Mouse (Mus musculus): ENCODE measurements at regions not wholly inside any gene's neighbourhood (a gene's known extent, or its start where the extent isn't known, plus 50 kb on each side); places are given as distances from the start of the nearest gene placed in this dataset.

DNA sequence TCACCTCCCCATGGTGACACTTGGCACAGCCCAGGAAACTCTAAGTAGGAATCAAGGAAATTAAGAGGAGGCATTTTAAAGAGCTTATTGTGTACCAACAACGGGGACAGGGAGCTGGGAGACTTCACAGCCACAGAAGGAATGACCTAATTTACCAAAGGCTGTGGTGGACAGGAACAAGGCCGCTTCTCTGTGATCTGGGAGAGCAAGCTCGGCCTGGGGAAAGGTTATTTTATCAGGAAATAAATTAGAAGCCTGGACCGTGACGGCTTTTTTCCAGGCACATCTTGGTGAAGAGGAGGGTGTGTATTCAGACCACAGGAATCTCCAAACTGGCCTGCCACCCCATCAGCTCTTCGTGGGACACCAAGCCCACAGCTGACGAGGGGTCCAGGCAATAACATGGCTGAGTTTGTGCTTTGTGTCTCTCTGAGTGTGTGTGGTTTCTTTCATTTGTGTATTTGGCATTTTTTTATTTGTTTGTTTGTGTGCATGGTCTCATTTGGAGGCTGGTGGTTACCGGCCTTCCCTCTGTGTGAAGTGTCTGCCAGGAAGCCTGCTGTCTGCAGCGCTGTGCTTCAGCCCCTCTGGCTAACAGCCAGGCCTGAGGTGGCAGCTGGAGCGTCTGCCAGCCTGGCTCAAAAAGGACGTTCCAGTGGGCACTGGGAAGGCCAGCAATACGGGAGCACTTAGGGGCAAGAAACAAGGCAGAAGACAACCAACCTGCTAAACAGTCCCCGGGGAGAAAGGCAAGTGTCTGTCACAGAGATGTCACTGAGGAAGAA lies 2174.6 kb upstream of the Gm7489 start:
- Histone ChIP-seq H3K4me2 (ENCODE audit: low read depth, low read length) (no peak overlapping the region), H3K4me1 (ENCODE audit: insufficient read depth) (no peaks in the 10 kb centered on the region), H3K9me3 (ENCODE audit: low read length) (no peaks in the 10 kb centered on the region), H3K4me3 (ENCODE audit: low read depth, low read length) (no peak overlapping the region), H3K9ac (replicated peaks) (no peak overlapping the region), H3K27ac (ENCODE audit: low read depth) (no peak overlapping the region), H3K36me3 (replicated peaks; ENCODE audit: insufficient read depth, low read length) (no peaks in the 10 kb centered on the region), H3K27me3 (ENCODE audit: insufficient read depth, low read length) (no peaks in the 10 kb centered on the region)
- no peak for DNase-seq
- ATAC-seq = no peak
- WGBS (ENCODE audit: insufficient replicate concordance) = 51% methylated on average over 13 of the region's 13 CpGs
- TF ChIP-seq CTCF (IDR thresholded peaks at IDR 0.05; ENCODE audit: low read depth) = no peak

DNA sequence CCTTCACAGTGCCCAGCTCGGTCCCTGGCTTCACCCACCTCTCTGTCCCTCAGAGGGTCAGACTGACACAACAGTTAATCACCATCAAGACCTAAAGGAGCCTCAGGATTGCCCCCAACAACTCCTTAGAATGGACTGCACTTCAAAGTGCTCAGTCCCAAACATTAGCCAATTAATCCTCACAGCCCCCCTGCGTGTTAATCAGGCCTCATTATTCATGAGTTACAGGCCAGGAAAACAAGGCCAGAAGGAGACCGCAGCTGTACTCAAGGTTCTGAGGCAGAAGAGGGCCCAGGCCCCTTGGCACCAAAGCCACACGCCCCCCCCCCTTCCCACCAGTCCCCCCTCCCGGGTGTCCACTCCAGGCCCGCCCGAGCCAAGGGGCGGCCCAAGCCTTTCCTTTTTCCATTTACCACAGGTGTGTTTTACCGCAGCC lies 2163.8 kb upstream of the Gm7489 start:
- H3K9me3 ChIP-seq (ENCODE audit: low read length) = no peaks in the 10 kb centered on the region
- no peaks in the 10 kb centered on the region for H3K36me3 ChIP-seq (replicated peaks; ENCODE audit: insufficient read depth, low read length)
- H3K27ac ChIP-seq (ENCODE audit: low read depth) = no peak overlapping the region
- no peak overlapping the region for H3K9ac ChIP-seq (replicated peaks)
- ATAC-seq (no peak), DNase-seq (no peak)
- TF ChIP-seq CTCF (IDR thresholded peaks at IDR 0.05; ENCODE audit: low read depth) (no peak), EP300 (IDR thresholded peaks at IDR 0.05; ENCODE audit: low read depth) (no peak)
- no peak overlapping the region for H3K4me2 ChIP-seq (ENCODE audit: low read depth, low read length)
- no peaks in the 10 kb centered on the region for H3K4me1 ChIP-seq (ENCODE audit: insufficient read depth)
- 60% methylated on average over 9 of the region's 9 CpGs for WGBS (ENCODE audit: insufficient replicate concordance)
- H3K4me3 ChIP-seq (ENCODE audit: low read depth, low read length) = no peak overlapping the region
- no peaks in the 10 kb centered on the region for H3K27me3 ChIP-seq (ENCODE audit: insufficient read depth, low read length)

GRCm38 (mm10) chr15:51721363-51721762 lies 2163.3 kb upstream of the Gm7489 start:
- WGBS (ENCODE audit: insufficient replicate concordance) = 86% methylated on average over 5 of the region's 5 CpGs
- TF ChIP-seq EP300 (IDR thresholded peaks at IDR 0.05; ENCODE audit: low read depth) (no peak), CTCF (IDR thresholded peaks at IDR 0.05; ENCODE audit: low read depth) (no peak)
- Histone ChIP-seq H3K9me3 (ENCODE audit: low read length) (no peaks in the 10 kb centered on the region), H3K4me3 (ENCODE audit: low read depth, low read length) (no peak overlapping the region), H3K36me3 (replicated peaks; ENCODE audit: insufficient read depth, low read length) (no peaks in the 10 kb centered on the region), H3K4me1 (ENCODE audit: insufficient read depth) (no peaks in the 10 kb centered on the region), H3K27ac (ENCODE audit: low read depth) (no peak overlapping the region), H3K9ac (replicated peaks) (no peak overlapping the region), H3K4me2 (ENCODE audit: low read depth, low read length) (no peak overlapping the region), H3K27me3 (ENCODE audit: insufficient read depth, low read length) (no peaks in the 10 kb centered on the region)
- DNase-seq (no peak), ATAC-seq (no peak)

- Histone ChIP-seq H3K9me3 (ENCODE audit: low read length) (no peaks in the 10 kb centered on the region), H3K27me3 (ENCODE audit: insufficient read depth, low read length) (no peaks in the 10 kb centered on the region), H3K4me3 (ENCODE audit: low read depth, low read length) (no peak overlapping the region), H3K36me3 (replicated peaks; ENCODE audit: insufficient read depth, low read length) (no peaks in the 10 kb centered on the region), H3K9ac (replicated peaks) (no peak overlapping the region), H3K4me2 (ENCODE audit: low read depth, low read length) (no peak overlapping the region), H3K27ac (ENCODE audit: low read depth) (no peak overlapping the region), H3K4me1 (ENCODE audit: insufficient read depth) (no peaks in the 10 kb centered on the region)
- 60% methylated on average over 7 of the region's 7 CpGs for WGBS (ENCODE audit: insufficient replicate concordance)
- TF ChIP-seq EP300 (IDR thresholded peaks at IDR 0.05; ENCODE audit: low read depth) = no peak
- peak; percentile 37 for TF ChIP-seq CTCF (IDR thresholded peaks at IDR 0.05; ENCODE audit: low read depth)
- DNase-seq = no peak
- no peak for ATAC-seq
These were observed 2160.6 kb upstream of the Gm7489 start for GRCm38 (mm10) chr15:51724127-51724526.

DNA sequence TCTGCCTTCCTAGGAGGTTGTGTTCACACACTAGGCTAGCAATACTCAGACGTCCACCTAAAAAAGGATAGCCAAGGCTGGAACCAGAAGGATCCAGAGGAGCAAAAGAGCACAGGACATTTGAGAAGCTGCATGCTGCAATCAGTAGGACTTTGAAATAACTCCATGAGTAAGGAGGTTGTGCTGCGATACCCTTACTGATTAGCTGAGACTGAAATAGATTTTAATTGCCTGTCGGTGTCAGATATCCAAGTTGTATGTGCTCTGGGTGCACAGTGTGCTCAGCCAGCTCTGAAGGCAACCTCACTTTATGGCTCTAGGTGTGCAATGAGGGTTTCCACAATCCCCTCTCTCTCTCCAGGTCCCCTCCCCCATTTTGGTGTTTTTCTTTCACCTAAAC lies 2159.2 kb upstream of the Gm7489 start:
- H3K9me3 ChIP-seq (ENCODE audit: low read length) = no peaks in the 10 kb centered on the region
- TF ChIP-seq CTCF (IDR thresholded peaks at IDR 0.05; ENCODE audit: low read depth) (no peak), EP300 (IDR thresholded peaks at IDR 0.05; ENCODE audit: low read depth) (no peak)
- no peak overlapping the region for H3K4me2 ChIP-seq (ENCODE audit: low read depth, low read length)
- H3K4me1 ChIP-seq (ENCODE audit: insufficient read depth) = no peaks in the 10 kb centered on the region
- H3K27me3 ChIP-seq (ENCODE audit: insufficient read depth, low read length) = no peaks in the 10 kb centered on the region
- 80% methylated on average over 3 of the region's 3 CpGs for WGBS (ENCODE audit: insufficient replicate concordance)
- H3K9ac ChIP-seq (replicated peaks) = no peak overlapping the region
- H3K36me3 ChIP-seq (replicated peaks; ENCODE audit: insufficient read depth, low read length) = no peaks in the 10 kb centered on the region
- no peak overlapping the region for H3K4me3 ChIP-seq (ENCODE audit: low read depth, low read length)
- H3K27ac ChIP-seq (ENCODE audit: low read depth) = no peak overlapping the region
- DNase-seq (no peak), ATAC-seq (no peak)

DNA sequence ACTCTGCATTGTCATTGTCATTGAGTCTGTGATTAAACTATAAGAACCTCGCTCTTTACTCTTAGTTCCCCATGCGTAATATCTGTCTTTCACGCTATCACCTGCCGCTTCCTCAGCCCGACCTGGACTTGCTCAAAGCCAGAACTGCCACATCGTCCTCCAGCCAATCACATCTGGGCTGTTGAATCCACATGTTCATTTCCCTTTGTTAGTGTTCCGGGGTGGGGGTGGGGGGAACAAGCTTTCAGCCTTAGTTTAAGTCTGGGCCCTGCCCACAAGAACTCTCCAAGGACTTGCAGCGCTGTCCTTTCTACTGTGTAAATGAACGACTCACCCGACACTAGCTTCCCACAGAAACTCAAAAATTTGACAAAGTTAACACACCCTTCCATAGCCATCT lies 2154.6 kb upstream of the Gm7489 start:
- H3K4me3 ChIP-seq (ENCODE audit: low read depth, low read length) = no peak overlapping the region

More for the DNA sequence above, 2154.6 kb upstream of the Gm7489 start:
- TF ChIP-seq CTCF (IDR thresholded peaks at IDR 0.05; ENCODE audit: low read depth) = no peak
- TF ChIP-seq EP300 (IDR thresholded peaks at IDR 0.05; ENCODE audit: low read depth) = no peak
- Histone ChIP-seq H3K4me1 (ENCODE audit: insufficient read depth) (no peaks in the 10 kb centered on the region), H3K9me3 (ENCODE audit: low read length) (no peaks in the 10 kb centered on the region), H3K27ac (ENCODE audit: low read depth) (no peak overlapping the region), H3K4me2 (ENCODE audit: low read depth, low read length) (no peak overlapping the region), H3K9ac (replicated peaks) (no peak overlapping the region), H3K27me3 (ENCODE audit: insufficient read depth, low read length) (no peaks in the 10 kb centered on the region), H3K36me3 (replicated peaks; ENCODE audit: insufficient read depth, low read length) (no peaks in the 10 kb centered on the region)
- DNase-seq = no peak
- WGBS (ENCODE audit: insufficient replicate concordance) = 78% methylated on average over 10 of the region's 10 CpGs
- ATAC-seq = no peak
